Mouse (Mus musculus) embryonic facial prominence, embryonic 12.5 days (tissue): ENCODE results near the gene Ccdc57. TPM values are rescaled to one million over a fixed set of nuclear protein-coding genes. Genes with fewer than 3 reads are reported as not detected.

Source experiments
- ATAC-seq: fragments of 200-750 bp; cut with Nextera tagmentation; 2 replicates; pipeline ENCODE4 v1.8.0; 2017; ENCODE audit not compliant: insufficient number of reproducible peaks, insufficient read depth, low FRiP score, low TSS enrichment
- H3K27ac ChIP-seq: fragments of 300-500 bp; sonication (generic); 2 replicates; pipeline ENCODE4 v1.5.1; 2016; ENCODE audit warnings: mild to moderate bottlenecking
- H3K27me3 ChIP-seq: fragments of 300-500 bp; sonication (generic); 2 replicates; pipeline ENCODE4 v1.6.1; 2016; ENCODE audit warnings: mild to moderate bottlenecking, moderate library complexity
- H3K36me3 ChIP-seq: fragments of 300-500 bp; sonication (generic); 2 replicates; pipeline ENCODE4 v1.6.1; 2016; ENCODE audit warnings: mild to moderate bottlenecking
- H3K4me1 ChIP-seq: fragments of 300-500 bp; sonication (generic); 2 replicates; pipeline ENCODE4 v1.6.1; 2016
- H3K4me2 ChIP-seq: fragments of 300-500 bp; sonication (generic); replicated peaks from 2 replicates; pipeline ENCODE4 v1.6.1; 2016; ENCODE audit warnings: mild to moderate bottlenecking, moderate library complexity
- H3K4me3 ChIP-seq: fragments of 300-500 bp; sonication (generic); 2 replicates; pipeline ENCODE4 v1.5.1; 2016; ENCODE audit warnings: mild to moderate bottlenecking
- H3K9ac ChIP-seq: fragments of 300-500 bp; sonication (generic); 2 replicates; pipeline ENCODE4 v1.6.1; 2016; ENCODE audit warnings: mild to moderate bottlenecking, moderate library complexity
- H3K9me3 ChIP-seq: fragments of 300-500 bp; sonication (generic); 2 replicates; pipeline ENCODE4 v1.6.1; 2016; ENCODE audit warnings: mild to moderate bottlenecking, moderate library complexity
- WGBS: fragments of 180-500 bp; shearing (Covaris S2); methylation state at CpG from one replicate; pipeline ENCODE4 v1.1.7; 2016; 5-methylcytosine and 5-hydroxymethylcytosine counted together
- polyA plus RNA-seq: library from polyadenylated mRNA; unstranded; fragments of >200 nt; fragmentation: Nextera tagmentation; extraction: Ambion mirVana; gene quantifications from 2 replicates; pipeline ENCODE4 v1.2.1, GENCODE M21; 2016

Gene Ccdc57
- polyA plus RNA-seq, 1 experiment from 2014 or later, result 7.5 TPM

DNA sequence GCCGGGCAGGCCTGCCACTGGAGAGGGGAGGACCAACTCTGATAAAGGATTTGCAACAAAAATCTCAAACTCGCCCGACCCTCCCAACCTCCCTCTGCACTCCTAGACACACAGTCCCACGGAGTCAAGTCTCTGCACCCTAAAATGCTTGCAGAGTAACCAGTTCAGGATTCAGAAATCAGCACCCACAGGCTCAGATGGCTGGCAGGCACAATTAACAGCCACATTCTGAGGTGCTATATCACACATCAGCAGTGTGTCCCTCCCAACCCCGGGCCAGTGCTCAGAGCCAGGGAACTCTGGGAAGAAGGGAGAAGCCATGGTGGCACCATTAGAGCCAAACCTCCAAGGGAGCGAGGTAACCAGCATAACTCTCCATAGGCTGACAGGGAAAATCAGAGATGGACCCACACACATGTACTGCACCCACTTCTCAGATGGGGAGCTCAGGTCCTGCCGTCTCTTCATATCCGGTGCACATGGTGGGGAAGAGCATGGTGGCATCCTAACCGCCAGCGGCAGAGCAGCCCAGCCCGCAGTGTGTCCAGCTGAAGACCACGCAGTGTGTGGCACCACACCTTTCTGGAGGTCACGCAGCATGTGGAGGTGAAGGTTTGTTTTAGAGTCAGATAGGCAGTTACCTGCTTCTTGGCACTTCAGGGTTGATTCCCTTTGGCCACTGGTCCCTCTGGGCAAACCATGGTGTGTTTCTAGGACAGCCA lies 29.5 kb upstream of the Ccdc57 start:
- Histone ChIP-seq H3K36me3 (peaks cover 89% of the 10 kb centered on the region), H3K4me3 (no peak overlapping the region), H3K9ac (no peak overlapping the region), H3K27me3 (no peaks in the 10 kb centered on the region), H3K9me3 (no peaks in the 10 kb centered on the region), H3K4me2 (no peak overlapping the region), H3K27ac (no peak overlapping the region), H3K4me1 (peaks cover 7% of the 10 kb centered on the region; the same call in 1 of the 2 replicates)
- no peak for ATAC-seq
- WGBS, result 92% methylated on average over 13 of the region's 13 CpGs

DNA sequence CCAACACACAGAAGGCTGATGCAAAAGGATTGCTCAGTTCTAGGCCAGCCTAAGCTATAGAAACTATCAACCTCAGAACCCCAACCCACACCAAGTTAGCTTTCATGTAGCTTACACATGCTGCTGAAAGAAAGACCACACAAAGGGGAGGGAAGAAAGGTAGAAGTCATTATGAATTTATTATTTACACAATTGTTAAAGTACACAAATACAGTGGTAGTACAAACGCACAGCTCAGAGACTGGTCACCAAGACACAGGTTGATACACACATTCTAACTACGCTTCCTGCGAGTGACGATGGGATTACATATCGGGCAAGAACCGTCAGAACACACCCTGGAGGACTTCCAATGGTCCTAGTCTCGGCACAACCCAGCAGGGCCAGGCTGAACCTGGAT lies 28.9 kb upstream of the Ccdc57 start:
- Histone ChIP-seq H3K27ac (no peak overlapping the region), H3K4me3 (no peak overlapping the region), H3K9me3 (no peaks in the 10 kb centered on the region), H3K4me1 (peaks cover 4% of the 10 kb centered on the region; the same call in 1 of the 2 replicates), H3K36me3 (peaks cover 89% of the 10 kb centered on the region), H3K9ac (no peak overlapping the region), H3K4me2 (no peak overlapping the region), H3K27me3 (no peaks in the 10 kb centered on the region)
- no peak for ATAC-seq
- 85% methylated on average over 7 of the region's 7 CpGs for WGBS

DNA sequence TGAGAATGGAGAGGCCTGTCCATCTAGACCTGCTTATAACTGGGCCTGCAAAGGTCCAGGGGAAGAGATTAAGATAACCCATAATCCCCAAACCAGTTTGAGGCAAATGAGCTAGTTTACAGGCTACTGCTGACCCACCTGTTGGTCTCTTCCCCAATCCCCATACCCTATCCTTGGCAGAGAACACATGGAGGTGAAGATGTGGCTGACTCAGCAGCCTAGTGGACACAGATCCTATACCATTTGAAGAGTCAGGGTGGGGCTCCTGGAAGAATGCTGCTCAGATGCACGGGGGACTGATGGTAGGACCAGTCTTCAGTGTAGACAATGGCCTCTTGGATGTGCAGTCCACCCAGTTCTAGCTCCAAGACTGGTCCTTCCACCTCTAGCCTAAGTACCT lies 27.6 kb upstream of the Ccdc57 start:
- H3K36me3 ChIP-seq, result peaks cover 89% of the 10 kb centered on the region

DNA sequence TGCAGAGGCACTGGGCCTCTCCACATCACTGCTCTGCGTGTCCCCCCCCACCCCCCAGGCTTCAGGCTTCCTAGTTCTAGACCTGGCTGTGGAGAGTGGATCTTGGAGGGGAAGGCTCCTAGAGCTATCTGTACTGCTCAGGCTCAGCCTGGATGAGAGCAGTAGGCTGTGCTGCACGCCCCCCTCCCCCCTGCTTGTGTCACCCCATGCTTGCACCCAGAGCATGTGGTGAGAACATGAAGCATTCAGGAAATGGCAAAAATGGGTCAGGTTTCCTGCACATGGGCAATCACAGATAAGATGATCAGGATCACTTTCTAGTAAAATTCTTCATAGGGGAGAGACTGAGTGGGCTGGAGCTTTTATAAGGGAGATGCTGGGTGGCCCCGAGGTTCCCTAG lies 26.9 kb upstream of the Ccdc57 start:
- ATAC-seq, result no peak
- H3K4me2 ChIP-seq, result no peak overlapping the region
- no peak overlapping the region for H3K4me3 ChIP-seq
- no peaks in the 10 kb centered on the region for H3K27me3 ChIP-seq
- H3K27ac ChIP-seq, result 0 out of 2 replicates have a peak overlapping the region, but pooled peaks have one; percentile 30
- H3K9ac ChIP-seq, result no peak overlapping the region
- WGBS, result 73% methylated on average over 3 of the region's 3 CpGs
- H3K4me1 ChIP-seq, result peaks cover 4% of the 10 kb centered on the region; the same call in 1 of the 2 replicates
- H3K9me3 ChIP-seq, result no peaks in the 10 kb centered on the region
- peaks cover 89% of the 10 kb centered on the region for H3K36me3 ChIP-seq

More for the DNA sequence above, 27.6 kb upstream of the Ccdc57 start:
- H3K27me3 ChIP-seq, result no peaks in the 10 kb centered on the region
- H3K27ac ChIP-seq, result no peak overlapping the region
- H3K9ac ChIP-seq, result no peak overlapping the region
- 50% methylated on average over 1 of the region's 1 CpGs for WGBS
- no peak overlapping the region for H3K4me3 ChIP-seq
- ATAC-seq, result no peak
- no peak overlapping the region for H3K4me2 ChIP-seq
- H3K9me3 ChIP-seq, result no peaks in the 10 kb centered on the region
- peaks cover 4% of the 10 kb centered on the region; the same call in 1 of the 2 replicates for H3K4me1 ChIP-seq

- H3K9me3 ChIP-seq, result no peaks in the 10 kb centered on the region
- no peak overlapping the region for H3K4me2 ChIP-seq
- no peaks in the 10 kb centered on the region for H3K27me3 ChIP-seq
- H3K4me3 ChIP-seq, result no peak overlapping the region
- H3K36me3 ChIP-seq, result peaks cover 87% of the 10 kb centered on the region
- WGBS, result 79% methylated on average over 18 of the region's 18 CpGs
- H3K9ac ChIP-seq, result no peak overlapping the region
- ATAC-seq, result no peak
- 0 out of 2 replicates have a peak overlapping the region, but pooled peaks have one; percentile 30 for H3K27ac ChIP-seq
- peaks cover 4% of the 10 kb centered on the region; the same call in 1 of the 2 replicates for H3K4me1 ChIP-seq
Observed at GRCm38 (mm10) chr11:120959066-120959465, 26.4 kb upstream of the Ccdc57 start.

GRCm38 (mm10) chr11:120957731-120958257 lies 25.1 kb upstream of the Ccdc57 start:
- Histone ChIP-seq H3K27me3 (no peaks in the 10 kb centered on the region), H3K36me3 (peaks cover 77% of the 10 kb centered on the region), H3K4me2 (no peak overlapping the region), H3K9ac (no peak overlapping the region), H3K27ac (0 out of 2 replicates have a peak overlapping the region, but pooled peaks have one; percentile 17), H3K9me3 (no peaks in the 10 kb centered on the region), H3K4me1 (peaks cover 4% of the 10 kb centered on the region; the same call in 1 of the 2 replicates), H3K4me3 (no peak overlapping the region)
- no peak for ATAC-seq
- WGBS, result 80% methylated on average over 15 of the region's 15 CpGs

- 75% methylated on average over 8 of the region's 8 CpGs for WGBS
Observed at GRCm38 (mm10) chr11:120957052-120957451, 24.4 kb upstream of the Ccdc57 start.

GRCm38 (mm10) chr11:120955701-120956100 lies 23.0 kb upstream of the Ccdc57 start:
- no peak for ATAC-seq
- Histone ChIP-seq H3K9ac (no peak overlapping the region), H3K27ac (no peak overlapping the region), H3K4me1 (peaks cover 15% of the 10 kb centered on the region), H3K36me3 (peaks cover 56% of the 10 kb centered on the region), H3K9me3 (no peaks in the 10 kb centered on the region), H3K27me3 (no peaks in the 10 kb centered on the region), H3K4me3 (no peak overlapping the region), H3K4me2 (no peak overlapping the region)
- 95% methylated on average over 8 of the region's 8 CpGs for WGBS

More at GRCm38 (mm10) chr11:120957052-120957451, 24.4 kb upstream of the Ccdc57 start:
- Histone ChIP-seq H3K4me1 (peaks cover 5% of the 10 kb centered on the region), H3K9me3 (no peaks in the 10 kb centered on the region), H3K36me3 (peaks cover 70% of the 10 kb centered on the region), H3K4me2 (no peak overlapping the region), H3K27me3 (no peaks in the 10 kb centered on the region), H3K27ac (no peak overlapping the region), H3K9ac (no peak overlapping the region), H3K4me3 (no peak overlapping the region)
- ATAC-seq, result no peak

DNA sequence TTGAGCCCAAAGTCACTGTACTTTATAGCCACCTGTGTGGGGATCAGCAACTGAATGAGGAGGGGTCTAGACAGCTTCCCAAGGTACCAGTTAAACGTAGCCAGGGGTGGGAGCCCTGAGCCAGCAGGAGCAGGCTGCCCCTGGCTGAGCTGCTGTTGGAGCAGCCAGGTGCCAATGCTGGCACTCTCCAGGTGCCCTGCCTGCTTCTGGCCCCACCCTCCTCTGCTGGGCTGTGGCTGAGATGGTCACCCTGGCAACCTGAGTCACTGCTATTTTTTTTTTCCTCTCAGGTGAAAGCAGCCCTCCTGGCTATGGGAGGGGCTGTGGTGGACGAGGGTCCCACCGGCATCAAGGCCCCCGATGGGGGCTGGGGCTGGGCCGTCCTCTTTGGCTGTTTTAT lies 22.3 kb upstream of the Ccdc57 start:
- peaks cover 22% of the 10 kb centered on the region for H3K4me1 ChIP-seq
- peaks cover 51% of the 10 kb centered on the region for H3K36me3 ChIP-seq
- no peak overlapping the region for H3K4me2 ChIP-seq
- H3K27ac ChIP-seq, result no peak overlapping the region
- 89% methylated on average over 5 of the region's 5 CpGs for WGBS
- no peak overlapping the region for H3K9ac ChIP-seq
- ATAC-seq, result no peak
- no peaks in the 10 kb centered on the region for H3K9me3 ChIP-seq
- no peak overlapping the region for H3K4me3 ChIP-seq
- peaks cover 6% of the 10 kb centered on the region for H3K27me3 ChIP-seq

- Histone ChIP-seq H3K27ac (0 out of 2 replicates have a peak overlapping the region, but pooled peaks have one; percentile 23), H3K4me2 (peak overlapping the region; percentile 58), H3K4me3 (no peak overlapping the region), H3K9me3 (no peaks in the 10 kb centered on the region), H3K36me3 (peaks cover 31% of the 10 kb centered on the region), H3K4me1 (peaks cover 18% of the 10 kb centered on the region), H3K9ac (peak overlapping the region; percentile 10; the same call in 1 of the 2 replicates), H3K27me3 (peaks cover 24% of the 10 kb centered on the region)
- no peak for ATAC-seq
- WGBS, result 72% methylated on average over 9 of the region's 9 CpGs
Observed at GRCm38 (mm10) chr11:120951731-120952730, 19.4 kb upstream of the Ccdc57 start.

DNA sequence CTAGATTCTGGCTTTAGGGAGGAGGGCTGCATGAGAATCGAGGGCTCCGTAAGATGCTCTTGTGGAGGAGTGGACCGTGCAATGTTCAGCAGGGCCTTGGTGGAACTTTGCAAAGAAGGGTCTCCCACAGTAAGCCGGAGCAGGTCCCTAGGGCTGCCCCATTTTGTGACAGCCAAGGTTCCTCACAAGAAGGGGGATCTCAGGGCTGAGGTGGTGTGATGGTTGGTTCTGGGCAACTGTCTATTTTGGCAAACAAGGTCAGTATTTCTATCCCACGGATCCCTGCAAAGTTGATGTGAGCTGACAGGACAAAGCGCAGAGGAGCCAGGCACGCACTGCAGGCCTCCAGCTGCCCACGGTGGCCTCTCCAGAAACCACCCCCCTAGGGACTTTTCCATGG lies 18.6 kb upstream of the Ccdc57 start:
- Histone ChIP-seq H3K27me3 (peaks cover 24% of the 10 kb centered on the region), H3K4me1 (peaks cover 18% of the 10 kb centered on the region), H3K36me3 (peaks cover 23% of the 10 kb centered on the region), H3K27ac (peak overlapping the region; percentile 72), H3K4me3 (peak overlapping the region; percentile 48), H3K9ac (0 out of 2 replicates have a peak overlapping the region, but pooled peaks have one; percentile 64), H3K9me3 (no peaks in the 10 kb centered on the region), H3K4me2 (peak overlapping the region; percentile 58)
- 21% methylated on average over 8 of the region's 8 CpGs for WGBS
- peak; percentile 23; the same call in 1 of the 2 replicates for ATAC-seq
